Mouse (Mus musculus): ENCODE measurements at regions not wholly inside any gene's neighbourhood (a gene's known extent, or its start where the extent isn't known, plus 50 kb on each side); places are given as distances from the start of the nearest gene placed in this dataset.

- TF ChIP-seq CTCF (IDR thresholded peaks at IDR 0.05; ENCODE audit: borderline replicate concordance, insufficient read depth, low read length), result no peak
- no peak for TF ChIP-seq POLR2A (IDR thresholded peaks at IDR 0.05; ENCODE audit: low read depth, low read length)
Observed at GRCm38 (mm10) chr5:45101777-45102176, 302.3 kb upstream of the Ldb2 start.

Data from embryonic fibroblast, embryonic 13.5 days (primary cell).